Mouse (Mus musculus) c-Kit-positive CD71-positive TER-119-negative erythroid progenitor cells, embryonic 14.5 days (primary cell): ENCODE measurements at regions not wholly inside any gene's neighbourhood (a gene's known extent, or its start where the extent isn't known, plus 50 kb on each side); places are given as distances from the start of the nearest gene placed in this dataset.

Source experiments
- DNase-seq: peaks from one replicate; pipeline ENCODE4 v3.0.0-alpha.2; 2013; ENCODE audit warnings: low read depth

- no peak for DNase-seq
Measured at GRCm38 (mm10) chr16:24181388-24181787, 192.7 kb upstream of the Bcl6 start.

GRCm38 (mm10) chr16:24180666-24181065 lies 192.0 kb upstream of the Bcl6 start:
- no peak for DNase-seq

GRCm38 (mm10) chr16:24177564-24177963 lies 188.9 kb upstream of the Bcl6 start:
- DNase-seq, result no peak

- DNase-seq, result no peak
Measured at GRCm38 (mm10) chr16:24177131-24177530, 188.5 kb upstream of the Bcl6 start.

- no peak for DNase-seq
Measured at GRCm38 (mm10) chr16:24176057-24176456, 187.4 kb upstream of the Bcl6 start.

- DNase-seq, result no peak
Measured at GRCm38 (mm10) chr16:24175235-24175760, 186.6 kb upstream of the Bcl6 start.

- DNase-seq, result no peak
Measured at GRCm38 (mm10) chr16:24174595-24174994, 185.9 kb upstream of the Bcl6 start.

- no peak for DNase-seq
Measured at GRCm38 (mm10) chr16:24173783-24174518, 185.3 kb upstream of the Bcl6 start.

GRCm38 (mm10) chr16:24172653-24173052 lies 184.0 kb upstream of the Bcl6 start:
- DNase-seq, result no peak

GRCm38 (mm10) chr16:24172065-24172464 lies 183.4 kb upstream of the Bcl6 start:
- no peak for DNase-seq

GRCm38 (mm10) chr16:24171161-24171560 lies 182.5 kb upstream of the Bcl6 start:
- DNase-seq, result no peak

GRCm38 (mm10) chr16:24166496-24166895 lies 177.8 kb upstream of the Bcl6 start:
- DNase-seq, result no peak

GRCm38 (mm10) chr16:24165461-24166081 lies 176.9 kb upstream of the Bcl6 start:
- no peak for DNase-seq

- DNase-seq, result no peak
Measured at GRCm38 (mm10) chr16:24160705-24161285, 172.1 kb upstream of the Bcl6 start.

GRCm38 (mm10) chr16:24159336-24159735 lies 170.7 kb upstream of the Bcl6 start:
- DNase-seq, result no peak

GRCm38 (mm10) chr16:24157753-24158152 lies 169.1 kb upstream of the Bcl6 start:
- no peak for DNase-seq

GRCm38 (mm10) chr16:24156729-24157430 lies 168.2 kb upstream of the Bcl6 start:
- no peak for DNase-seq

GRCm38 (mm10) chr16:24154816-24155357 lies 166.2 kb upstream of the Bcl6 start:
- DNase-seq, result no peak

- no peak for DNase-seq
Measured at GRCm38 (mm10) chr16:24153943-24154342, 165.3 kb upstream of the Bcl6 start.

- no peak for DNase-seq
Measured at GRCm38 (mm10) chr16:24151831-24152247, 163.2 kb upstream of the Bcl6 start.

GRCm38 (mm10) chr16:24151178-24151725 lies 162.6 kb upstream of the Bcl6 start:
- DNase-seq, result no peak

- DNase-seq, result no peak
Measured at GRCm38 (mm10) chr16:24150512-24150911, 161.9 kb upstream of the Bcl6 start.
